Comparison of ENCODE assay signal across 9 mouse cellular contexts in genomic region chr2:178137518-178137917, GRCm38 (mm10). TPM values are rescaled to one million over a fixed set of nuclear protein-coding genes. Genes with fewer than 3 reads are reported as not detected.
DNase-seq lines count a peak whose midpoint lies in the region; ATAC-seq and TF ChIP-seq lines count a peak whose summit lies in the region.
"Had no signal": no experiment of that assay in that cellular context is flagged by ENCODE, and none has a peak within 500 bp of the region (broad histone marks: within the 10 kb centered on the region; RNA-seq: fewer than 3 reads in every experiment).

No protein-coding gene starts in this region.

- no peaks in the 10 kb centered on the region for H3K27me3 ChIP-seq in forebrain, postnatal 0 days (ENCODE audit: insufficient read depth, low read length)
- H3K27me3 ChIP-seq in forebrain, embryonic 12.5 days: peaks cover 15% of the 10 kb centered on the region; the same call in 1 of the 2 replicates
- no peaks in the 10 kb centered on the region for H3K27me3 ChIP-seq in cerebellum, adult 2 months (ENCODE audit: control insufficient read depth, insufficient read depth, low read length)

- no peak for ATAC-seq in forebrain, postnatal 0 days
- no peak for ATAC-seq in forebrain, embryonic 12.5 days (ENCODE audit: low FRiP score)
- ATAC-seq in hematopoietic stem cell, adult 5-6 weeks (replicated peaks in 1 of 2; ENCODE audit: insufficient read depth in 1 of 2, low FRiP score in 2 of 2, low TSS enrichment in 1 of 2, low read depth in 1 of 2, poor library complexity in 2 of 2, severe bottlenecking in 2 of 2): peak; percentile 83 to 84; a peak in 3 of 4 replicates

- 8% methylated on average over 3 of the region's 3 CpGs for WGBS in forebrain, postnatal 0 days
- whole genome bisulfite sequencing in forebrain, embryonic 12.5 days: 10% methylated on average over 3 of the region's 3 CpGs
- WGBS in cerebellum, adult 2 months: 3% methylated on average over 3 of the region's 3 CpGs

- no peak for TF ChIP-seq POLR2A in cerebellum, adult 2 months (IDR thresholded peaks at IDR 0.05; ENCODE audit: borderline replicate concordance, insufficient read depth, low read length)

- H3K9me3 ChIP-seq in forebrain, postnatal 0 days (ENCODE audit: low read length): no peaks in the 10 kb centered on the region
- no peaks in the 10 kb centered on the region for H3K9me3 ChIP-seq in forebrain, embryonic 12.5 days
- H3K9me3 ChIP-seq: stomach, embryonic 15.5 days had no signal

- H3K4me3 ChIP-seq in forebrain, postnatal 0 days (ENCODE audit: low read depth, low read length): no peak overlapping the region
- H3K4me3 ChIP-seq in forebrain, embryonic 12.5 days (replicated peaks): no peak overlapping the region
- H3K4me3 ChIP-seq in cerebellum, adult 2 months (replicated peaks; ENCODE audit: insufficient read depth, low read depth, low read length): no peak overlapping the region
- H3K4me3 ChIP-seq: stomach, embryonic 15.5 days had no signal

- no peaks in the 10 kb centered on the region for H3K36me3 ChIP-seq in forebrain, postnatal 0 days (ENCODE audit: insufficient read depth)
- no peaks in the 10 kb centered on the region for H3K36me3 ChIP-seq in forebrain, embryonic 12.5 days (replicated peaks)
- H3K36me3 ChIP-seq: stomach, embryonic 15.5 days had no signal

- peak; percentile 98 for TF ChIP-seq CTCF in forebrain, postnatal 0 days (IDR thresholded peaks at IDR 0.05; ENCODE audit: low read depth)
- TF ChIP-seq CTCF in cerebellum, adult 2 months (IDR thresholded peaks at IDR 0.05; ENCODE audit: borderline replicate concordance, insufficient read depth, low read depth, low read length): peak; percentile 97

- no peak overlapping the region for H3K9ac ChIP-seq in forebrain, postnatal 0 days
- H3K9ac ChIP-seq in forebrain, embryonic 12.5 days: no peak overlapping the region
- H3K9ac ChIP-seq: stomach, embryonic 15.5 days had no signal

- no peaks in the 10 kb centered on the region for H3K4me1 ChIP-seq in forebrain, postnatal 0 days (ENCODE audit: insufficient read depth)
- peaks cover 7% of the 10 kb centered on the region for H3K4me1 ChIP-seq in forebrain, embryonic 12.5 days
- peaks cover 64% of the 10 kb centered on the region for H3K4me1 ChIP-seq in cerebellum, adult 2 months (ENCODE audit: control insufficient read depth, insufficient read depth, low read length)

- H3K27ac ChIP-seq in forebrain, postnatal 0 days (ENCODE audit: low read depth, low read length): no peak overlapping the region
- H3K27ac ChIP-seq in forebrain, embryonic 12.5 days: no peak overlapping the region
- H3K27ac ChIP-seq in cerebellum, adult 2 months (ENCODE audit: insufficient read depth, low read length): no peak overlapping the region
- H3K27ac ChIP-seq: stomach, embryonic 15.5 days had no signal

- DNase-seq in forebrain, postnatal 0 days: peak; percentile 86
- peak; percentile 66 for DNase-seq in right cerebral cortex, adult 18-20 months
- no peak for DNase-seq in right cerebral cortex, postnatal 36 days (ENCODE audit: low spot score in 2 of 2)
- DNase-seq in cerebellum, adult 2 months: peak; percentile 73 to 77
- DNase-seq in lung, postnatal 10 days: peak; percentile 43
- DNase-seq in thymus, postnatal 0 days (ENCODE audit: low spot score): peak; percentile 45

- no peak overlapping the region for H3K4me2 ChIP-seq in forebrain, postnatal 0 days (ENCODE audit: low read depth)
- H3K4me2 ChIP-seq in forebrain, embryonic 12.5 days: no peak overlapping the region
- H3K4me2 ChIP-seq: stomach, embryonic 15.5 days had no signal

RNA-seq across cellular contexts. Expression of gene Phactr3, which starts 18.7 kb away (rescaled TPM):
- 152 and 170 TPM in 2 replicates for total RNA-seq in forebrain, postnatal 0 days (2014; rRNA removed)
- polyA plus RNA-seq in forebrain, postnatal 0 days (2015; fragmentation: Nextera tagmentation; extraction: Ambion mirVana): 97.8 and 98.2 TPM in 2 replicates
- polyA plus RNA-seq in forebrain, embryonic 12.5 days (2016; fragmentation: Nextera tagmentation; extraction: Ambion mirVana): 17.1 and 17.2 TPM in 2 replicates
- 75.5 and 79.8 TPM in 2 replicates for polyA plus RNA-seq in cerebellum, adult 2 months (2012; rRNA removed)
- not detected in 2 replicates for total RNA-seq in hematopoietic stem cell, adult 5-6 weeks (2017)
- polyA plus RNA-seq in thymus, postnatal 0 days (2015; fragmentation: Nextera tagmentation; extraction: Ambion mirVana): 0.46 and 0.49 TPM in 2 replicates

RNA-seq across cellular contexts. Expression of gene Zfp931, which starts 59.2 kb away (rescaled TPM):
- 12.6 and 16.0 TPM in 2 replicates for total RNA-seq in forebrain, postnatal 0 days (2014; rRNA removed)
- polyA plus RNA-seq in forebrain, postnatal 0 days (2015; fragmentation: Nextera tagmentation; extraction: Ambion mirVana): 10.9 and 13.1 TPM in 2 replicates
- 14.6 and 14.8 TPM in 2 replicates for polyA plus RNA-seq in forebrain, embryonic 12.5 days (2016; fragmentation: Nextera tagmentation; extraction: Ambion mirVana)
- 17.1 and 19.5 TPM in 2 replicates for polyA plus RNA-seq in cerebellum, adult 2 months (2012; rRNA removed)
- total RNA-seq in hematopoietic stem cell, adult 5-6 weeks (2017): 23.8 and 27.9 TPM in 2 replicates
- 9.5 and 10.1 TPM in 2 replicates for polyA plus RNA-seq in thymus, postnatal 0 days (2015; fragmentation: Nextera tagmentation; extraction: Ambion mirVana)

Comparison
In these comparisons a context has a peak if more than half of its experiments do, and no peak if none do; other contexts are left out.
1. DNase-seq: peak in forebrain, postnatal 0 days (single experiment), right cerebral cortex, adult 18-20 months (single experiment), cerebellum, adult 2 months (2 of 2), lung, postnatal 10 days (single experiment) and thymus, postnatal 0 days (single experiment); none in right cerebral cortex, postnatal 36 days (0 of 2).
2. ATAC-seq: peak in hematopoietic stem cell, adult 5-6 weeks (2 of 2); none in forebrain, postnatal 0 days (single experiment) and forebrain, embryonic 12.5 days (single experiment).
3. RNA of gene Phactr3, which starts 18.7 kb away (polyA plus RNA-seq): 97.8 to 98.2 TPM in forebrain, postnatal 0 days, 75.5 to 79.8 TPM in cerebellum, adult 2 months and 17.1 to 17.2 TPM in forebrain, embryonic 12.5 days; 0.46 to 0.49 TPM in thymus, postnatal 0 days; every median in the first group is over 10 times any median in the second.